Mouse (Mus musculus) adrenal gland, adult 2 months (tissue): ENCODE results near the gene Gm13101. TPM values are rescaled to one million over a fixed set of nuclear protein-coding genes. Genes with fewer than 3 reads are reported as not detected.
"Not testable (repeated sequence)": the region's sequence is repeated elsewhere in the genome, so short reads cannot be mapped to it uniquely, and the experiment has no call there.

Experiments
- DNase-seq: peaks from one replicate; pipeline ENCODE4 v3.0.0; 2021
- long read RNA-seq: library from polyadenylated mRNA; stranded (forward); transcript quantifications from one replicate; pipeline ENCODE4 v2.0.0, GENCODE M21; 2021
- polyA plus RNA-seq: library from polyadenylated mRNA; depleted of rRNA; stranded (reverse); fragments of >200 nt; gene quantifications from 2 replicates; pipeline ENCODE4 v1.2.3, GENCODE M21; 2012; rRNA removed
- total RNA-seq, 2 experiments: library from RNA; stranded (reverse); gene quantifications; 2 replicates each; pipeline ENCODE4 v1.2.3; 2021

Gene Gm13101
- total RNA-seq (not detected), polyA plus RNA-seq (not detected in 2 replicates)
- long read RNA-seq = 0 reads

DNA sequence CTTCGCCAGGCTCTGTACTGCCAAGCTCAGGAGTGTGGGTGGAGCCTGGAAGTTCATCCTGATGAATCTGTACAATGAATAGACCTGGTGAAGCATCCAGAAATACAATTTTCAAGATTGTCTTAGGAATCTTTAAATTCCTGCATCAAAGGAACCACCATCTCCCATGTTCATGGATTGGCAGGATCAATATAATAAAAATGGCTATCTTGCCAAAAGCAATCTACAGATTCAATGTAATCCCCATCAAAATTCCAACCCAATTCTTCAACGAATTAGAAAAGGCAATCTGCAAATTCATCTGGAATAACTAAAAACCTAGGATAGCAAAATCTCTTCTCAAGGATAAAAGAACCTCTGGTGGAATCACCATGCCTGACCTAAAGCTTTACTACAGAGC, at the start of gene Gm13101:
TSS of gene Gm13101 (minus strand) at position 101 of the 400 bp plus-strand sequence.
- DNase-seq = not testable (repeated sequence)

GRCm38 (mm10) chr4:143994269-143994668, 27.5 kb upstream of the Gm13101 start, which contains the start of gene Pramef17:
Gene Pramef17 (minus strand): TSS chr4:143994369.
- DNase-seq = not testable (repeated sequence)

- DNase-seq = peak; percentile 40
These were observed 21.4 kb upstream of the Gm13101 start for GRCm38 (mm10) chr4:143988126-143988525.

- peak; percentile 36 for DNase-seq
These were observed 20.8 kb upstream of the Gm13101 start for GRCm38 (mm10) chr4:143987475-143987941.

- DNase-seq = peak; percentile 30
These were observed 19.0 kb upstream of the Gm13101 start for GRCm38 (mm10) chr4:143985733-143986132.

GRCm38 (mm10) chr4:143985165-143985564, 18.4 kb upstream of the Gm13101 start:
- DNase-seq = peak; percentile 8

GRCm38 (mm10) chr4:143983446-143983845, 16.7 kb upstream of the Gm13101 start:
- not testable (repeated sequence) for DNase-seq

GRCm38 (mm10) chr4:143950916-143951315, 15.8 kb downstream of the Gm13101 start, which contains the start of gene Pramef25:
Gene Pramef25 (minus strand): TSS chr4:143951016.
- DNase-seq = not testable (repeated sequence)

Other genes with a start within 250 kb of the Gm13101 start
- gene Gm13078, start 247.5 kb downstream of the Gm13101 start, total RNA-seq = not detected
- not detected in 2 replicates for gene Gm13078, start 247.5 kb downstream of the Gm13101 start, polyA plus RNA-seq
- gene Gm13023, start 177.6 kb downstream of the Gm13101 start, total RNA-seq = not detected
- not detected in 2 replicates for gene Gm13023, start 177.6 kb downstream of the Gm13101 start, polyA plus RNA-seq
- not detected for gene Gm13084, start 150.9 kb downstream of the Gm13101 start, total RNA-seq
- gene Gm13084, start 150.9 kb downstream of the Gm13101 start, polyA plus RNA-seq = not detected in 2 replicates
- not detected for gene Gm13103, start 120.5 kb downstream of the Gm13101 start, total RNA-seq
- not detected in 2 replicates for gene Gm13103, start 120.5 kb downstream of the Gm13101 start, polyA plus RNA-seq
- gene Pramef6, start 66.6 kb downstream of the Gm13101 start, total RNA-seq = not detected
- gene Pramef6, start 66.6 kb downstream of the Gm13101 start, polyA plus RNA-seq = not detected in 2 replicates
- not detected for gene Pramef25, start 15.9 kb downstream of the Gm13101 start, total RNA-seq
- gene Pramef25, start 15.9 kb downstream of the Gm13101 start, polyA plus RNA-seq = not detected in 2 replicates
- gene Pramef17, start 27.4 kb upstream of the Gm13101 start, total RNA-seq = not detected
- gene Pramef17, start 27.4 kb upstream of the Gm13101 start, polyA plus RNA-seq = not detected in 2 replicates
- gene Pramel4, start 92.2 kb upstream of the Gm13101 start, total RNA-seq = not detected
- gene Pramel4, start 92.2 kb upstream of the Gm13101 start, polyA plus RNA-seq = not detected in 2 replicates
- not detected for gene Gm13102, start 139.5 kb upstream of the Gm13101 start, total RNA-seq
- gene Gm13102, start 139.5 kb upstream of the Gm13101 start, polyA plus RNA-seq = not detected in 2 replicates
- not detected for gene Oog3, start 195.7 kb upstream of the Gm13101 start, total RNA-seq
- gene Oog3, start 195.7 kb upstream of the Gm13101 start, polyA plus RNA-seq = not detected in 2 replicates
- gene Oog2, start 223.8 kb upstream of the Gm13101 start, total RNA-seq = not detected
- not detected in 2 replicates for gene Oog2, start 223.8 kb upstream of the Gm13101 start, polyA plus RNA-seq
- not detected for gene C87977, start 246.4 kb upstream of the Gm13101 start, total RNA-seq
- not detected in 2 replicates for gene C87977, start 246.4 kb upstream of the Gm13101 start, polyA plus RNA-seq